Mouse (Mus musculus): Measurements from ENCODE around the gene Crip3. TPM values are rescaled to one million over a fixed set of nuclear protein-coding genes. Genes with fewer than 3 reads are reported as not detected.
A peak's percentile ranks its signal among the peaks of the same experiment; 100 is the strongest.

The Crip3 gene
- total and polyA plus RNA-seq, 2 experiments from 2014 or later = 1.6 to 4.0 TPM

DNA sequence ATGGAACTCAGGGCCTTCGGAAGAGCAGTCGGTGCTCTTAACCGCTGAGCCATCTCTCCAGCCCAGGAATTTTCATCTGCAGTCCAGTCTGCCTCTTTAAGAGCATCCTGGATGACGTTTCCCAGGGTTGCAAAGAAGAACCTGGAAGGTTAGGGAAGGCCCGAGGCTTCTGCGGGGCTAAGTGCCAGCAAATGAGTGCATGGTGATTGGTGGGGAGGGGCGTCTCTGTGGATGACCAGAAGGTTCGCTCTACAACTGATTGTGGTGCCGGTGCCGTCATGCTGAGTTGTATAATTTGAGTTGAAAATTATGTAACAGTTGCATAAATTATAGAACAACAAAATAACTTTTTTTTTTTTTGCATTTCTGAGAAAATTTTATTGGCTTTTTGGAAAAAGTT is 10.4 kb downstream of the Crip3 start:
- ATAC-seq (no peak), DNase-seq (ENCODE audit: low spot score) (no peak)
- H3K9me3 ChIP-seq (ENCODE audit: low read length) = no peaks in the 10 kb centered on the region
- no peak for TF ChIP-seq CTCF (IDR thresholded peaks at IDR 0.05; ENCODE audit: low read depth)
- H3K36me3 ChIP-seq (ENCODE audit: insufficient read depth, low read length) = no peaks in the 10 kb centered on the region
- H3K27ac ChIP-seq = no peak overlapping the region
- no peaks in the 10 kb centered on the region for H3K4me1 ChIP-seq (ENCODE audit: insufficient read depth, low read length)
- no peak overlapping the region for H3K4me2 ChIP-seq (ENCODE audit: low read depth, low read length)
- WGBS = 90% methylated on average over 10 of the region's 10 CpGs
- H3K4me3 ChIP-seq (ENCODE audit: low read length) = no peak overlapping the region
- no peak overlapping the region for H3K9ac ChIP-seq (replicated peaks; ENCODE audit: low read length)
- H3K27me3 ChIP-seq (ENCODE audit: insufficient read depth, low read length) = no peaks in the 10 kb centered on the region

- H3K27ac ChIP-seq = no peak overlapping the region
- H3K4me3 ChIP-seq (ENCODE audit: low read length) = no peak overlapping the region
- no peaks in the 10 kb centered on the region for H3K9me3 ChIP-seq (ENCODE audit: low read length)
- DNase-seq (ENCODE audit: low spot score) (no peak), ATAC-seq (no peak)
- WGBS = 13% methylated on average over 47 of the region's 50 CpGs
- H3K36me3 ChIP-seq (ENCODE audit: insufficient read depth, low read length) = peaks cover 10% of the 10 kb centered on the region; the same call in 1 of the 2 replicates
- H3K9ac ChIP-seq (replicated peaks; ENCODE audit: low read length) = no peak overlapping the region
- no peak for TF ChIP-seq CTCF (IDR thresholded peaks at IDR 0.05; ENCODE audit: low read depth)
- no peaks in the 10 kb centered on the region for H3K4me1 ChIP-seq (ENCODE audit: insufficient read depth, low read length)
- no peaks in the 10 kb centered on the region for H3K27me3 ChIP-seq (ENCODE audit: insufficient read depth, low read length)
- peak overlapping the region; percentile 19; the same call in 1 of the 2 replicates for H3K4me2 ChIP-seq (ENCODE audit: low read depth, low read length)
Measured at GRCm38 (mm10) chr17:46444839-46445579, 16.3 kb downstream of the Crip3 start.

DNA sequence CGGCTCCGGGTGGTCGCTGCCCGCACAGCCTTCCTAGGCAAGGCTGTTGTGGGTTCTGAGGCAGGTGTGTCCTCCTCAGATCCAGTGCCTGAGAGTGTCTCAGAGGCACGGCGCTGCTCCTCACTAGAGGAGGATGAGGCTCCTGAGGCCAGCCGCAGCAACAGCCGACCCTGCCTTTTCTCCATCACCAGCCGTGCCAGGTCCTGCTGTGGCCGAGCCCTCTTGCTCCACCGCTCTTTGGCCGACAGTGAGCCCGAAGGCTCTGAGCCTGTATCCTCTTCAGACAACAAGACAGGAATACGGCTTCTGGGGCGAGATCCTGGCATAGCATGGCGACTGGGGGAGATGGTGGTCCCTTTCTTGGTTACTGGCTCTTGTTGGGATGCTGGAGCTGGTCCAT is 17.5 kb downstream of the Crip3 start:
- TF ChIP-seq CTCF (IDR thresholded peaks at IDR 0.05; ENCODE audit: low read depth) = no peak

GRCm38 (mm10) chr17:46452683-46453082 is 24.0 kb downstream of the Crip3 start:
- no peak overlapping the region for H3K4me2 ChIP-seq (ENCODE audit: low read depth, low read length)
- H3K27me3 ChIP-seq (ENCODE audit: insufficient read depth, low read length) = no peaks in the 10 kb centered on the region
- no peaks in the 10 kb centered on the region for H3K9me3 ChIP-seq (ENCODE audit: low read length)
- ATAC-seq (no peak), DNase-seq (ENCODE audit: low spot score) (no peak)
- WGBS = 33% methylated on average over 5 of the region's 5 CpGs
- H3K9ac ChIP-seq (replicated peaks; ENCODE audit: low read length) = no peak overlapping the region
- no peak for TF ChIP-seq CTCF (IDR thresholded peaks at IDR 0.05; ENCODE audit: low read depth)
- peaks cover 22% of the 10 kb centered on the region; the same call in 1 of the 2 replicates for H3K4me1 ChIP-seq (ENCODE audit: insufficient read depth, low read length)
- H3K4me3 ChIP-seq (ENCODE audit: low read length) = no peak overlapping the region
- H3K27ac ChIP-seq = no peak overlapping the region
- H3K36me3 ChIP-seq (ENCODE audit: insufficient read depth, low read length) = no peaks in the 10 kb centered on the region

More for the DNA sequence above, 17.5 kb downstream of the Crip3 start:
- Histone ChIP-seq H3K4me2 (ENCODE audit: low read depth, low read length) (no peak overlapping the region), H3K9ac (replicated peaks; ENCODE audit: low read length) (no peak overlapping the region), H3K4me3 (ENCODE audit: low read length) (no peak overlapping the region), H3K4me1 (ENCODE audit: insufficient read depth, low read length) (no peaks in the 10 kb centered on the region), H3K27ac (no peak overlapping the region), H3K27me3 (ENCODE audit: insufficient read depth, low read length) (no peaks in the 10 kb centered on the region), H3K36me3 (ENCODE audit: insufficient read depth, low read length) (peaks cover 10% of the 10 kb centered on the region; the same call in 1 of the 2 replicates), H3K9me3 (ENCODE audit: low read length) (no peaks in the 10 kb centered on the region)
- DNase-seq (ENCODE audit: low spot score) = no peak
- no peak for ATAC-seq
- WGBS = 89% methylated on average over 16 of the region's 16 CpGs

DNA sequence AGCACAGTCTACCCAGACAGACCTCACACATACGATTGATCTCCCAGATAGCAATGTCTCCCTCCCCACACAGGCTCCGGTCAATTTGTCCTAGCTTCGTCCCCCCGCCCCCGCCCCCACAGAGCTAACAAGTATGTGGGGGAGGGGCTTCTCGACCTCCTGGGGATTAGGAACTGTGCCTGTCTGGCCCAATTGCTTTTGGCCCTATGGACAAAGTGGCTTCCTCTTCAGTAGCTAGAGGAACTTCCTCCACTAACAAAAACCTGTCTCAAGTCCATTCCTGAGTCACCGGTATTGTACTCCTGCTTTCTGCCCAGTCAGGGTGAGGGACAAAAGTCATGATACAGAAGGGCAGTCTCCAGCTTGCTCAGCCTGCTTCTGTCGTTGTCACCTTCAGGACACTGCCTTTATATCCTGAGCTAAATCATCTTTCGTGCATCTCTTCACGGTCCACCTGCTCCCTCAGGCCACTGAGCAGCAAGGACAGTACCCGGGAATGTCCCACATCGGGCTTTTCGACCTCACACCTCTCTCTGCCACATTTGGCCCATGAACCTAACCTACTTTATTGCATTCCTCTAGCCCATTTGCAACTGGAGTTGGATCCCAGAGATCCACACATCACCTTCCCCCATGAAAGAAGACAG is 24.7 kb downstream of the Crip3 start:
- Histone ChIP-seq H3K4me3 (ENCODE audit: low read length) (no peak overlapping the region), H3K27me3 (ENCODE audit: insufficient read depth, low read length) (no peaks in the 10 kb centered on the region), H3K4me2 (ENCODE audit: low read depth, low read length) (peak overlapping the region; percentile 67), H3K9ac (replicated peaks; ENCODE audit: low read length) (no peak overlapping the region), H3K27ac (no peak overlapping the region), H3K4me1 (ENCODE audit: insufficient read depth, low read length) (peaks cover 22% of the 10 kb centered on the region; the same call in 1 of the 2 replicates), H3K9me3 (ENCODE audit: low read length) (no peaks in the 10 kb centered on the region), H3K36me3 (ENCODE audit: insufficient read depth, low read length) (0 out of 2 replicates have a peak, but pooled peaks cover 2% of the 10 kb centered on the region)
- 10% methylated on average over 13 of the region's 13 CpGs for WGBS
- DNase-seq (ENCODE audit: low spot score) (no peak), ATAC-seq (no peak)
- TF ChIP-seq CTCF (IDR thresholded peaks at IDR 0.05; ENCODE audit: low read depth) = no peak

GRCm38 (mm10) chr17:46453970-46454411 is 25.3 kb downstream of the Crip3 start:
- H3K4me3 ChIP-seq (ENCODE audit: low read length) = peak overlapping the region; percentile 34
- H3K4me1 ChIP-seq (ENCODE audit: insufficient read depth, low read length) = peaks cover 22% of the 10 kb centered on the region; the same call in 1 of the 2 replicates
- WGBS = 1% methylated on average over 26 of the region's 26 CpGs
- 0 out of 2 replicates have a peak, but pooled peaks cover 5% of the 10 kb centered on the region for H3K36me3 ChIP-seq (ENCODE audit: insufficient read depth, low read length)
- ATAC-seq (peak; percentile 19; the same call in 1 of the 2 replicates), DNase-seq (ENCODE audit: low spot score) (peak; percentile 54)
- peak overlapping the region; percentile 67 for H3K4me2 ChIP-seq (ENCODE audit: low read depth, low read length)
- peak overlapping the region; percentile 30; the same call in 1 of the 2 replicates for H3K9ac ChIP-seq (replicated peaks; ENCODE audit: low read length)
- peak; percentile 14; the same call in 1 of the 2 replicates for TF ChIP-seq CTCF (IDR thresholded peaks at IDR 0.05; ENCODE audit: low read depth)
- no peak overlapping the region for H3K27ac ChIP-seq
- no peaks in the 10 kb centered on the region for H3K27me3 ChIP-seq (ENCODE audit: insufficient read depth, low read length)
- no peaks in the 10 kb centered on the region for H3K9me3 ChIP-seq (ENCODE audit: low read length)

All from hindbrain, postnatal 0 days (tissue).